Mouse (Mus musculus) lung, adult 2 months (tissue): Measurements from ENCODE around the gene Ptpru.

Experiments used
- CTCF ChIP-seq: fragments of 200-500 bp; IDR thresholded peaks from 2 replicates; pipeline ENCODE4 v1.5.1; 2011; ENCODE audit warnings: mild to moderate bottlenecking, low read length, control low read depth; ENCODE audit not compliant: insufficient read depth
- POLR2A ChIP-seq: fragments of 200-500 bp; IDR thresholded peaks from 2 replicates; pipeline ENCODE4 v1.6.1; 2011; ENCODE audit warnings: low read depth, mild to moderate bottlenecking, control low read depth, low read length, borderline replicate concordance; ENCODE audit errors: extremely low read depth

- TF ChIP-seq CTCF, result no peak
- no peak for TF ChIP-seq POLR2A
These were observed 109.5 kb downstream of the Ptpru start for GRCm38 (mm10) chr4:131728628-131729027.
